ENCODE assay signal across 17 mouse cellular contexts in the genomic region with DNA sequence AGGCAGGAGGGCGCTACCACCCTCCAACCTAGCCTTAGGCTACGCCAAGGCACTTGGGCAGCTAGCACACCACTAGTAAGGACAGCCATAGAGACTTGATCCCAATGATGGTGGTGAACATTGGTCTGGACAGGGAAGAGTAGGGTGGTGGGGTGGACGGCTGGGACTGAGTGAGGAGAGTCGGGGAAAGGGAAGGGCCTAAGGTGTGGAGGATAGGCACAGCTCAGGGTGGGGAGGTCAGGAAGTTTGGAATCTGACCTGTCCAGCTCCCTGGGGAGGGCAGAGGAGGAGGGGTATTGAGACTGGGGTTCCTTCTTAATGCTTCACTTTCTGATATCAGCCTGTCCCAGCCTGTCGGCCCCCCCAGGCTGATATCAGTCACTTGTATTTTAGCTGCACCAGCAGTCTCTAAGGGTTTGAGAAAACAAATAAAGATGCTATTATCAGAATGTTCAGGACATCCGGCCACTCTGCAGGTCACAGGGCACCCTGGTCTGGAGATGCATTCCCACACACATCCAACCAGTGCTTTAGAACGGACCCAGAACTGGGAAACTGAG. TPM values are rescaled to one million over a fixed set of nuclear protein-coding genes. Genes with fewer than 3 reads are reported as not detected.
DNase-seq lines count a peak whose midpoint lies in the region; ATAC-seq and TF ChIP-seq lines count a peak whose summit lies in the region.
"Had no signal": no experiment of that assay in that cellular context is flagged by ENCODE, and none has a peak within 500 bp of the region (broad histone marks: within the 10 kb centered on the region; RNA-seq: fewer than 3 reads in every experiment).

No protein-coding gene starts in this region.

- ATAC-seq in midbrain, embryonic 16.5 days: 0 out of 2 replicates have a peak, but pooled peaks have one; percentile 17
- ATAC-seq in midbrain, embryonic 15.5 days (replicated peaks): no peak
- ATAC-seq: forebrain, postnatal 0 days had no signal

- 48% methylated on average over 7 of the region's 7 CpGs for WGBS in heart, adult 2 months
- WGBS in midbrain, embryonic 16.5 days: 87% methylated on average over 7 of the region's 7 CpGs
- WGBS in midbrain, embryonic 15.5 days: 88% methylated on average over 7 of the region's 7 CpGs

- no peak for DNase-seq in heart, adult 2 months
- no peak for DNase-seq in heart, postnatal 36 days
- DNase-seq in layer of hippocampus, adult 2 months (ENCODE audit: low spot score in 2 of 2): no peak
- no peak for DNase-seq in layer of hippocampus, postnatal 36 days
- no peak for DNase-seq in cerebellum, postnatal 25 days
- no peak for DNase-seq in spleen, postnatal 36 days (ENCODE audit: low spot score in 2 of 2)
- DNase-seq: cerebellum, adult 2 months; forebrain, postnatal 0 days; kidney, adult 18-20 months; right cerebral cortex, adult 18-20 months; thymus, postnatal 14 days had no signal

- intact Hi-C loops in heart, adult 2 months (cut with DNase I): loop anchor here (10.0 kb wide), 1 partner anchor 708 kb away; no protein-coding TSS in a partner anchor
- intact Hi-C loops in heart, postnatal 36 days (cut with DNase I): no loop called here

- no peak for TF ChIP-seq CTCF in heart, adult 2 months (IDR thresholded peaks at IDR 0.05)
- TF ChIP-seq CTCF in layer of hippocampus, adult 2 months (conservative IDR thresholded peaks at IDR 0.05): no peak

- H3K4me2 ChIP-seq in midbrain, embryonic 16.5 days (ENCODE audit: low read length): no peak overlapping the region
- H3K4me2 ChIP-seq in midbrain, embryonic 15.5 days: no peak overlapping the region
- H3K4me2 ChIP-seq: embryonic facial prominence, embryonic 13.5 days had no signal

- no peak for TF ChIP-seq POLR2A in heart, adult 2 months (IDR thresholded peaks at IDR 0.05; ENCODE audit: insufficient read depth, low read depth, low read length)

- no peak for TF ChIP-seq EP300 in heart, adult 2 months (IDR thresholded peaks at IDR 0.05; ENCODE audit: insufficient read depth, low read depth, low read length)

- H3K27ac ChIP-seq in heart, adult 2 months: peak overlapping the region; percentile 78
- H3K27ac ChIP-seq in layer of hippocampus, adult 2 months: peak overlapping the region; percentile 48; the same call in 1 of the 2 replicates
- no peak overlapping the region for H3K27ac ChIP-seq in midbrain, embryonic 16.5 days (ENCODE audit: low read length)
- H3K27ac ChIP-seq in midbrain, embryonic 15.5 days: no peak overlapping the region
- H3K27ac ChIP-seq: embryonic facial prominence, embryonic 13.5 days; hindbrain, embryonic 10.5 days; kidney, postnatal 0 days; liver, embryonic 14.5 days had no signal

- H3K36me3 ChIP-seq in heart, adult 2 months (ENCODE audit: control insufficient read depth, insufficient read depth, low read length): peaks cover 17% of the 10 kb centered on the region
- H3K36me3 ChIP-seq in midbrain, embryonic 16.5 days (ENCODE audit: control insufficient read depth, insufficient read depth, low read length): no peaks in the 10 kb centered on the region
- peaks cover 6% of the 10 kb centered on the region; the same call in 1 of the 2 replicates for H3K36me3 ChIP-seq in midbrain, embryonic 15.5 days (replicated peaks)

- peaks cover 58% of the 10 kb centered on the region for H3K4me1 ChIP-seq in heart, adult 2 months (ENCODE audit: control insufficient read depth, insufficient read depth, low read length)
- no peaks in the 10 kb centered on the region for H3K4me1 ChIP-seq in midbrain, embryonic 16.5 days (ENCODE audit: control insufficient read depth, insufficient read depth, low read length)
- 0 out of 2 replicates have a peak, but pooled peaks cover 5% of the 10 kb centered on the region for H3K4me1 ChIP-seq in midbrain, embryonic 15.5 days

- H3K9ac ChIP-seq in heart, adult 2 months (ENCODE audit: low read depth, low read length): peak overlapping the region; percentile 18; the same call in 1 of the 2 replicates
- no peak overlapping the region for H3K9ac ChIP-seq in midbrain, embryonic 16.5 days (ENCODE audit: low read depth, low read length)
- H3K9ac ChIP-seq in midbrain, embryonic 15.5 days: no peak overlapping the region
- H3K9ac ChIP-seq: embryonic facial prominence, embryonic 13.5 days; forebrain, postnatal 0 days; liver, embryonic 14.5 days had no signal

- no peak overlapping the region for H3K4me3 ChIP-seq in heart, adult 2 months
- H3K4me3 ChIP-seq in layer of hippocampus, adult 2 months: no peak overlapping the region
- no peak overlapping the region for H3K4me3 ChIP-seq in midbrain, embryonic 16.5 days (ENCODE audit: low read depth, low read length)
- no peak overlapping the region for H3K4me3 ChIP-seq in midbrain, embryonic 15.5 days
- H3K4me3 ChIP-seq: embryonic facial prominence, embryonic 13.5 days; hindbrain, embryonic 10.5 days had no signal

- H3K27me3 ChIP-seq in heart, adult 2 months (ENCODE audit: control insufficient read depth, insufficient read depth, low read length): no peaks in the 10 kb centered on the region
- H3K27me3 ChIP-seq in midbrain, embryonic 16.5 days (ENCODE audit: control insufficient read depth, insufficient read depth, low read depth, low read length): no peaks in the 10 kb centered on the region
- H3K27me3 ChIP-seq in midbrain, embryonic 15.5 days (replicated peaks): no peaks in the 10 kb centered on the region
- H3K27me3 ChIP-seq: embryonic facial prominence, embryonic 13.5 days had no signal

- peaks cover 2% of the 10 kb centered on the region; the same call in 1 of the 2 replicates for H3K79me2 ChIP-seq in heart, adult 2 months (replicated peaks; ENCODE audit: control insufficient read depth, insufficient read depth, low read length)

- H3K9me3 ChIP-seq in midbrain, embryonic 16.5 days (replicated peaks; ENCODE audit: control insufficient read depth, low read length, poor library complexity, severe bottlenecking): no peaks in the 10 kb centered on the region
- no peaks in the 10 kb centered on the region for H3K9me3 ChIP-seq in midbrain, embryonic 15.5 days
- H3K9me3 ChIP-seq: embryonic facial prominence, embryonic 13.5 days; hindbrain, embryonic 10.5 days had no signal

RNA-seq across cellular contexts. Expression of gene Capn2, which starts 14.8 kb away (rescaled TPM):
- 10 to 100 TPM; 63.9 to 65.3 TPM for total RNA-seq in heart, adult 2 months (2021)
- 28.0 and 46.2 TPM in 2 replicates for polyA plus RNA-seq in heart, adult 2 months (2012; rRNA removed)
- total RNA-seq in heart, postnatal 36 days (2021): 10 to 100 TPM; 58.7 to 79.0 TPM
- total RNA-seq in layer of hippocampus, adult 2 months (2021): 10 to 100 TPM; 56.4 to 61.1 TPM
- 10 to 100 TPM; 57.9 to 59.5 TPM for total RNA-seq in layer of hippocampus, postnatal 36 days (2021)
- polyA plus RNA-seq in midbrain, embryonic 16.5 days (2015; fragmentation: Nextera tagmentation; extraction: Ambion mirVana): 84.5 and 89.8 TPM in 2 replicates
- 85.6 and 86.2 TPM in 2 replicates for polyA plus RNA-seq in midbrain, embryonic 15.5 days (2015; fragmentation: Nextera tagmentation; extraction: Ambion mirVana)

Comparison
In these comparisons a context has a peak if more than half of its experiments do, and no peak if none do; other contexts are left out.
1. H3K27ac ChIP-seq: peak in heart, adult 2 months (single experiment) and layer of hippocampus, adult 2 months (single experiment); none in midbrain, embryonic 16.5 days (single experiment) and midbrain, embryonic 15.5 days (single experiment).